Mouse (Mus musculus) small intestine, adult 2 months (tissue): ENCODE results near the gene Gm4981. TPM values are rescaled to one million over a fixed set of nuclear protein-coding genes. Genes with fewer than 3 reads are reported as not detected.
"Not testable (repeated sequence)": the region's sequence is repeated elsewhere in the genome, so short reads cannot be mapped to it uniquely, and the experiment has no call there.

Source experiments
- H3K27ac ChIP-seq: fragments of 200-500 bp; 2 replicates; pipeline ENCODE4 v1.5.1; 2012; ENCODE audit warnings: low read depth, low read length, control low read depth, inconsistent platforms; ENCODE audit not compliant: insufficient read depth
- H3K27me3 ChIP-seq: fragments of 200-500 bp; 2 replicates; pipeline ENCODE4 v1.6.1; 2012; ENCODE audit warnings: mild to moderate bottlenecking, moderate library complexity, low read length, inconsistent platforms; ENCODE audit not compliant: control insufficient read depth, insufficient read depth
- H3K36me3 ChIP-seq: fragments of 200-500 bp; 2 replicates; pipeline ENCODE4 v1.6.1; 2012; ENCODE audit warnings: mild to moderate bottlenecking, low read length, control low read depth, inconsistent platforms; ENCODE audit not compliant: control insufficient read depth, insufficient read depth
- H3K4me1 ChIP-seq: fragments of 200-500 bp; 2 replicates; pipeline ENCODE4 v1.6.1; 2012; ENCODE audit warnings: low read length, inconsistent platforms, mixed read lengths; ENCODE audit not compliant: control insufficient read depth, insufficient read depth, insufficient read length
- H3K4me3 ChIP-seq: fragments of 200-500 bp; 2 replicates; pipeline ENCODE4 v1.5.1; 2012; ENCODE audit warnings: low read depth, mild to moderate bottlenecking, control low read depth, inconsistent platforms, low read length, moderate library complexity
- CTCF ChIP-seq: fragments of 200-500 bp; IDR thresholded peaks from 2 replicates; pipeline ENCODE4 v1.5.1; 2012; ENCODE audit warnings: low read depth, mild to moderate bottlenecking, control low read depth, inconsistent platforms, low read length, moderate library complexity, mixed read lengths; ENCODE audit not compliant: insufficient replicate concordance, insufficient read length; ENCODE audit errors: extremely low read depth
- POLR2A ChIP-seq: fragments of 200-500 bp; IDR thresholded peaks from 2 replicates; pipeline ENCODE4 v1.6.1; 2012; ENCODE audit warnings: low read depth, mild to moderate bottlenecking, control low read depth, inconsistent platforms, low read length, moderate library complexity
- WGBS: fragments of 180-500 bp; shearing (Covaris S2); methylation state at CpG from one replicate; pipeline ENCODE4 v1.1.7; 2018; 5-methylcytosine and 5-hydroxymethylcytosine counted together
- polyA plus RNA-seq: library from polyadenylated mRNA; depleted of rRNA; stranded (reverse); fragments of >200 nt; gene quantifications from 2 replicates; pipeline ENCODE4 v1.2.3, GENCODE M21; 2012

The Gm4981 gene
- polyA plus RNA-seq, 1 experiment, result not detected

- not testable (repeated sequence) for H3K4me1 ChIP-seq, H3K27ac ChIP-seq, H3K4me3 ChIP-seq, H3K36me3 ChIP-seq, H3K27me3 ChIP-seq
- WGBS, result 85% methylated on average over 31 of the region's 31 CpGs
- 0 out of 2 replicates have a peak, but pooled peaks have one; percentile 0 for TF ChIP-seq POLR2A
Measured at GRCm38 (mm10) chr10:58223972-58224805, 12.3 kb downstream of the Gm4981 start.

GRCm38 (mm10) chr10:58223161-58223560 lies 13.3 kb downstream of the Gm4981 start:
- not testable (repeated sequence) for H3K4me3 ChIP-seq, H3K27me3 ChIP-seq, H3K36me3 ChIP-seq, H3K4me1 ChIP-seq, H3K27ac ChIP-seq
- 78% methylated on average over 4 of the region's 6 CpGs for WGBS

- not testable (repeated sequence) for H3K4me3 ChIP-seq
- 89% methylated on average over 2 of the region's 2 CpGs for WGBS
Measured at GRCm38 (mm10) chr10:58221571-58221970, 14.9 kb downstream of the Gm4981 start.

DNA sequence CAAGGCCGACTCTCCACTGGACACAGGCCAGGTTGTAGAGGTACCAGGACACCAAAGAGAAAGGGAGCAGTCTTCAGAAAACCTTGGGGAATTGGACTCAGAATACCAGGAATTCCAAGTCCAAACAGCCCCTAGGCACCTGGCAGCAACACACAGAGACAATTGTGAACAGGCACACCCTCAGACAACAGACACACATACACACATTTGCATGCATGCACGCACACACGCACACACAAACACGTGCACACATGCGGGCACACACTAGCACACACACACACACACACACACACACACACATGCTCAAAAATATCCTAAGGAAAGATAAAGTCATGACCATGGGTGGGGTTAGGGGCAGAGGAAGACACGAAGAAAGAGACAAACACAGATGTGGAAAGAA lies 15.8 kb downstream of the Gm4981 start:
- 77% methylated on average over 6 of the region's 6 CpGs for WGBS
- no peaks in the 10 kb centered on the region for H3K4me1 ChIP-seq

More at GRCm38 (mm10) chr10:58221571-58221970, 14.9 kb downstream of the Gm4981 start:
- H3K27me3 ChIP-seq, H3K4me1 ChIP-seq, H3K27ac ChIP-seq, H3K36me3 ChIP-seq: not testable (repeated sequence)

GRCm38 (mm10) chr10:58217366-58217765 lies 19.1 kb downstream of the Gm4981 start:
- no peak overlapping the region for H3K4me3 ChIP-seq
- no peak for TF ChIP-seq CTCF
- TF ChIP-seq POLR2A, result no peak
- H3K36me3 ChIP-seq, result no peaks in the 10 kb centered on the region
- H3K27me3 ChIP-seq, result no peaks in the 10 kb centered on the region
- H3K27ac ChIP-seq, result no peak overlapping the region
- WGBS, result 78% methylated on average over 3 of the region's 3 CpGs
- H3K4me1 ChIP-seq, result no peaks in the 10 kb centered on the region

More for the DNA sequence above, 15.8 kb downstream of the Gm4981 start:
- Histone ChIP-seq H3K27ac (no peak overlapping the region), H3K4me3 (no peak overlapping the region), H3K36me3 (no peaks in the 10 kb centered on the region), H3K27me3 (no peaks in the 10 kb centered on the region)
- TF ChIP-seq POLR2A (no peak), CTCF (no peak)

DNA sequence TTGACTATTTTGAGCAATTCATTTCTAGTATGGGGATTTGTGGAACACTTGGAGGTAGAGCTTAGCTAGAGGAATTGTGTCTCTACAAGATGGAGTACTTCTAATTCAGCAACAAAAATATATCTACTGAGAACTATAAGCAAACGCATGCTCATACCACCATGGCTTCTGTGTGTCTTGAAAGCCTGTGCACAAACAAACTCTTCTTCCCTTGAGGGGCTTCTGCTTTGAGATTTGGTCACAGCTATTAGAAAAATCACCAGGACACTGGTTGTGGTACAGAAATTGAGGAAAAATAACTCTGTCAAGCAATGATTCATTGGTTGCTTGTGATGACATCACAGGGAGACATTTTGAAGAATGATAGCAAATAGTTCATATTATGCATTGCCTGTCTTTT lies 21.1 kb downstream of the Gm4981 start:
- Histone ChIP-seq H3K4me1 (no peaks in the 10 kb centered on the region), H3K36me3 (no peaks in the 10 kb centered on the region), H3K27ac (no peak overlapping the region), H3K4me3 (no peak overlapping the region), H3K27me3 (no peaks in the 10 kb centered on the region)
- 88% methylated on average over 1 of the region's 1 CpGs for WGBS
- TF ChIP-seq POLR2A (no peak), CTCF (no peak)

DNA sequence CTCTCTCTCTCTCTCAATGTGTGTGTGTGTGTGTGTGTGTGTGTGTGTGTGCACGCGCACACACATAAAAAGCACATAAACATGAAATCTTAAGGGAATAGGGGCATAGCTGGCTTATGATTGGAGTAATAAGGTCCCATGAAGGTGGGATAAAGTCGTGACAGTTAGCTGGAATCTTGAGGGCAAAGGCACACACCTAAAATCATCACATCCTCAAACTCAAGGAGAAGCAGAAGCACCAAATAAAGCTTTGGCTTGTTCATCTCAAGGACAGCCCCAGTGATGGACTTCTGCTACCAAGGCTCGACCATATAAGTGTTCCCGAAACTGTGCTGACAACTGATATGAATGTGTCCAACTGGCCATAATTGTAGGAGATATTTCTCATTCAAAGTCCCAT lies 21.6 kb downstream of the Gm4981 start:
- Histone ChIP-seq H3K27me3 (no peaks in the 10 kb centered on the region), H3K4me1 (no peaks in the 10 kb centered on the region), H3K36me3 (no peaks in the 10 kb centered on the region), H3K4me3 (no peak overlapping the region), H3K27ac (no peak overlapping the region)
- TF ChIP-seq POLR2A (no peak), CTCF (no peak)
- 72% methylated on average over 5 of the region's 5 CpGs for WGBS

GRCm38 (mm10) chr10:58214497-58214896 lies 22.0 kb downstream of the Gm4981 start:
- Histone ChIP-seq H3K27me3 (no peaks in the 10 kb centered on the region), H3K36me3 (no peaks in the 10 kb centered on the region), H3K4me1 (no peaks in the 10 kb centered on the region), H3K4me3 (no peak overlapping the region), H3K27ac (no peak overlapping the region)
- TF ChIP-seq POLR2A, result no peak
- TF ChIP-seq CTCF, result no peak
